Mouse (Mus musculus) 3134 (cell line): ENCODE measurements around the gene Ptprh.
"Not testable (repeated sequence)": the region's sequence is repeated elsewhere in the genome, so short reads cannot be mapped to it uniquely, and the experiment has no call there.

Experiments
- DNase-seq: peaks from one replicate; pipeline ENCODE4 v3.0.0-alpha.2; 2011; ENCODE audit warnings: low spot score; ENCODE audit not compliant: insufficient read length; ENCODE audit errors: extremely low read depth

Gene Ptprh

DNA sequence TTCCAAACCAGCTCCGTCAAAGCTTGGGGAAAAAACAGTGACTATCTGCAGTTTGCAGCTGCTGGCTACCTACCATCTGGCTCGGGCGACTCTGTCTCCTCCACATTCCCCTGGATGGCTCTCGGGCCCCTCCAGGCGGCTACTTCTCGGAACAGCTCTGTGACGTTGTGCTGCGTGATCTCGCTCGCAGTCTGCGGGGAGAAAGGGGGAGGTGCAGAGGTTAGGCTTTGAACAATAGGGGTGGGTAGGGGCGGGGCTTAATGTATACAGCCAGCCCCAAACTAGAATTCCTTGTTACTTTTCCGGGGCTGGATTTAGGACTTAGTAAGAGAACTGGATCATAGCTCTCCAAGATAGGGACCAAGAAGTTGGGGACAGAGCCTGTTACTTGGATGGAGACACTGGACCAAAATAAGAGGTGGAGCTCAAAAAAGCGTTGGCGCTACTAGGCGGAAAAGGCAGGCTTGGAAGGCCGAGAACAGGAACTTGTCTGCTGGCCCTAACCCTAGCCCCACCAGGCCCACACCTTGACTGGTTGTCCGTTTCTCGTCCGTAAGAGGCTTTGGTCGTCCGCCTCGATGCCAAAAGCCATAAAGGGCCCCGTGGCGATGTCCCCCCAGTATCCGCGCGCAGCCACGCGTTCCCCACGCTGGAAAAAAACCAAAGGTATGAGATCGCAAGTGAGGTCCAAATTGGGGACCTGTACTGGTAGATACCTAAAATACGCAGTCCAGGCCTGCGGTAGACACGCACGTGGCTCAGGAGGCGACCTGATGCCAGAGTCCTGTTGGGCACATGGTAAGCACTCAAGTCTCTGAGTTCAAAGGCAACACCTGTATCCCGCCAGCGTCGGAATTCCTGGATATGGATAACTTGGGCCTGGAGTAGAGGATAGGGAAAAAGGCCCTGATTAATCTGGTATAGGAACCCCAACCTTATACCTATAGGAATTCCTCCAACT lies 77.2 kb downstream of the Ptprh start:
- no peak for DNase-seq

DNA sequence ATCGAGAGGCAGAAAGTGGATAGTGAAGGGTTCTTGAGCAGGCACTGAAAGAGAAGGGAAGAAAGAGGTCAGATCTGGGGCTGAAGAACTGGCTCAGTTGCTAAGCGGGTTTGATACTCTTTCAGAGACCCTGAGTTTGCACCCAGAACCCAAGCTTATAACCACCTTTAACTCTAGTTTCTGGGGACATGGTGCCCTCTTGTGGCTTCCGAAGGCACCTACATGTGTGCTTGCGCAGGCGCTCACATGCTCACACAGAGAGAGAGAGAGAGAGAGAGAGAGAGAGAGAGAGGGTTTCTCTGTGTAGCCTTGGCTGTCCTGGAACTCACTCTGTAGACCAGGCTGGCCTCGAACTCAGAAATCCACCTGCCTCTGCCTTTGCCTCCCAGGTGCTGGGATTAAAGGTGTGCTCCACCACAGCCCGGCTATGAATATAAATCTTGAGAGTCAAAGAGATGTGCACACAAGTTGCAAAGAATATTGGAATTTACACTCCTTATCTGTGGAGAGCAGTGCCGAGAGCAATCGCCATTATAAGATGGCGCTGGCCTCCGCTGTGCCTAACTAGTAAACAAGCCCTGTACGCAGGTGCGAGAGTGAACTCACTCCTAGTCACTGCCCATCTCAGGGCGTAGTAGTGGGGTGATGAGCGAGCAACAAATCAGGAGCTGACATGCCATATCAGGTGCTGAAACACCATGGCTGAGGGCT lies 79.5 kb downstream of the Ptprh start, which contains the start of gene Tnni3:
TSS of gene Tnni3 (minus strand) at position 18 of the 711 bp plus-strand sequence.
- DNase-seq: not testable (repeated sequence)

DNA sequence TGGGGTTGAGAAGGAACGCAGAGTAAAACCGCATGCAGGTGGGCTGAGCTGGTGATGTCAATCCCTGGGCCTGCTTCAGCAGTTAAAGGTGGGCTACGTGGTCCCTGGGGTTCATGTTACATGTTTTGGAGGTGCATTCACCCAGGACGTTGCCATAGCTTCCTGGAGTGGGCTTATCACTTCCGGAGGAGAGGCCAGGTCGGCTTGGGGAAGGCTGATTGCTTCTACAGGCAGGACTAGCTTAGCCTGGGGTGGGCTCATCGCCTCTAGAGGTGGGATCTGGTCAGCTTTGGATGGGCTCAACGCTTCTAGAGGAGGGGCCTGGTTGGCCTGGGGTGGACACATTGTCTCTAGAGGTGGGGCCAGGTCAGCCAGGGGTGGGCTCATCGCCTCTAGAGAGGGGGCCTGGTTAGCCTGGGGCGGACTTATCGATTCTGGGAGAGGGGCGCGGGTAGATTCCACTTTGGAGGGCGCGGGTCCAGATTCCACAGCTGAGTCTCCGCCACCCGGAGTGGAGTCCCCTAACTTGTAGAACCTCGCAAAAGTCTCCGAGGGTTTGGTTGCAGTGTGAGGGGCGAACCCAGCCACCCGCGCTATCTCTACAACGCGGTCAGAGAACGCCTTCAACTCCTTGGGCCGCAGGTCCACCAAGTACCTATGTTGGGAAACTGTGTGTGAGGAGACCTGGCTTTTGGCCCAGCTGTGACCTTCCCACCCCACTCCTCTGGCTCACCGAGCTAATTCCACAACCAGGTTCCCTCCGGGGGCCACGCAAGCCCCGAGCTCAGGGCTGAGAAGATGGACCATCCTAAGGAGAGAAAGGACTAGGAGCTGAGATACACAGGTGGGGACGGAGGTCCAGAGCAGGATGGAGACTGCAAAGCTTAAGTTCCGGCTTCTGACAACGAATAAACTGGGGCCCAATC lies 80.4 kb downstream of the Ptprh start:
- DNase-seq: no peak

DNA sequence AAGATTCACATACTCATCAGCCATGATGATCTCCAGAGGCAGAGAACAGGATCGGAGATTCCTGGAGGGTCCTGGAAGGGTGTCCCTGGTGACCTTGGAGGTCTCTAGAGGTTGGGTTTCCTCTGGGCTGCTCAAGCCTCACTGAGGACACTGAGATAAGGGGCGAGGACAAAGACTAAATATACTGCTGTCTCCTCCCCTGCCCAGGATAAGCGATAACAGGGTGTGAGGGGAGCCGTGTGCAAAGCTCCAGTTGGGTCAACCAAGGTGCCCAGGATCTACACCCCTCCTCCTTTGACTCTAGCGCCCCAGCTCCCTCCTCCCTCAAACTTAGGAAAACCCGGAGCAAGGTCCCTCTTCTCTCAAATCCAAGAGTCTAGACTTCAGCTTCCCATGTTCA lies 81.5 kb downstream of the Ptprh start:
- DNase-seq: no peak

DNA sequence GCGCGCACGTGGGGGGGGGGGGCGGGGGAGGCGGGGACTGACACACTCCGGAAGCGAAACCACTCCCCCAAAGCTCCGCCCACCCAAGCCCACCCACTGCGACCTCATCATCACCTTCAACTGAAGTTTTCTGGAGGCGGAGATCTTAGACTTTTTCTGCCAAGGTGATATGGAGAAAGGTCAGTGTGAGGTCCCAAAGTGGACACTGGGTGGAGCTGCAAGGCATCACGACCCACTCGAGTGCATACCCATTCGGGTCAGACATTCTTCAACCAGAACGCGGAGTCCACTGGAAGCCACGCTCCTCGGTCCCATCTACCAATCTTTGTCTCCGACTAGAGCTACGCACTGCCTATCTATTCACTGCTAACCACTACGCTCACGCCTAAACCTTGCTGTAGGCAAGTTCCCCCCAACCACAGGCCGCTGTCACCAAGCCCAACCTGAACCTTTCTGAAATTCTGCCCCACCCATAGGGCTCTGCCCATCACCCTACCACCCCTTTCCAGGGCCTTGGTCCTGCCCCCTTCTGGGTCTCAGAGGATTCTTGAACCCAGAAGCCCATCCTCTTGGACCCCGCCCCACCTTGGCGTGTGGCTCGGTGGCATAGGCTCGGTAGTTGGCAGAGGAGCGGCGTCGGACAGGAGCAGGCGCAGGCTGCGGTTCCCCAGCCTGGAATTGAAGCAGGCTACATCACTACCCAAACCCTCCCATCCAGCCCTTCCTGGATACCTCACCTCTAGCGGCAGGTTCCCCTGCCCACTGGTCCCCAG lies 82.4 kb downstream of the Ptprh start:
- DNase-seq: no peak

DNA sequence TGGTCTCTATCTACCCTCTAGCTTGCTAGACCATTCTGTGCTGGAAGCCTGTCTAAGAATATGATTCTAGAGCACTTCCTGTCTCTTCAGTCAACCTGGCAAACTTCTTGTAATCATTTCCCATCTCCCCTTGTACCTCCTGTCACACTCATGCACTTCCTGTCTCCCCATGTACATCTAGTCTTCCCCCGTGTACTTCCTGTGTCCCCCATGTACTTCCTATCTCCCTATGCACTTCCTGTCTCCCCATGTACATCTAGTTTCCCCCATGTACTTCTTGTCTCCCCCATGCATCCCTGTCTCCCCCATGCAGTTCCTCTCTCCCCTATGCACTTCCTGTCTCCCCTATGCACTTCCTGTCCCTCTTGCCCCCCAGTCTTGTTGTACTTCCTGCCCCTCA lies 85.4 kb downstream of the Ptprh start:
- DNase-seq: no peak

DNA sequence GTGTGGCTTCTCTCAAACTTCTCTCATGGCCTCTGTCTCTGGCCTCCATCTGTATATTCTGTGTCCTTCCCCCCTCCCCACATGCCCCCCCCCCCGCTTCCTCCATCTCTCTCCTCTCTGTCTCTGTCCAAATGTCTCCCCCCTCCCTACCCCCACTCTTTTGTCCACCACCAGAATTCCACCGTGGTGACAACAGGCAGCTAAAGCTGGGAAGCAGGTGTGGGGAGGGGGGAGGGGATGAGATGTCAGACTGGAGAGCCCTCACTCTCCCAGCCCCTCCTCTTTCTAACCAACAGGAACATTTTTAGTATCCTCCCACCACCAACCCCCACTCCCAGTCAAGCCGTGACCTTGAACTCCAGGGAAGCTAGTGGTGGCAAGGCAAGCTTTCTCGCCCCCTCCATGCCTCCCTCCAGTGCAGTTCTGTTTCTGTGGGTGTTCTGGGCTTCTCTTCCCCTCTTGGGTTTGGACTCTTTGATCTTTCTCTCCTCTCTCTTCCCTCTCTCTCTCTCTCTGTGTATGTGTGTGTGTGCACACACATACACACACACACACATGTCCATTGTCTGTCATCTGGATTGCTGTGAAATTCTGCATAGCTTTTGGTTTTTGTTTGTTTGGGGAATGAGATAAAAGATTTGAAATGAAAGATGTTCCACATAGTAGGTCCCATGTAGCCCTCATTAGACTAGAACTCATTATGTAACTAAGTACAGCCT lies 87.3 kb downstream of the Ptprh start, which contains the start of gene Tnnt1:
TSS of gene Tnnt1 (minus strand) at position 51 of the 719 bp plus-strand sequence.
- DNase-seq: no peak

DNA sequence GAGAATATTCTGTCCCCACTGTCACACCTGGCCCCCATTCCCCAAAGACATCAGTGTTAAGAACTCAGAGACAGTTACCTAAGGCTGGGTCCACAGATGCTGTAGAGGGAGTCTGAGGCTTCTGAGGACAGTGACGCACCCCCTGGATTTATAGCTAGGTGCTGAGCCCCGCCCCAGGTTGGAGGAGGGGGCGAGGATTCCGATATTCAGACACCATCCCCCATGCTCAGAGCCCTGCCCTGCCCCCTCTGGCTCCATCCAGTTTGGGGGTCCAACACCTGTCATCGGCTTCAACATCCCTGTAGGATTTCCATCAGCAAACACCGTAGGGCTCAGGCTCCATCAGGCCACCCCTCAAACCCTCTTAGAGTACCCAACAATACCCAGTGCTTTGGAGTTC lies 88.0 kb downstream of the Ptprh start:
- no peak for DNase-seq

DNA sequence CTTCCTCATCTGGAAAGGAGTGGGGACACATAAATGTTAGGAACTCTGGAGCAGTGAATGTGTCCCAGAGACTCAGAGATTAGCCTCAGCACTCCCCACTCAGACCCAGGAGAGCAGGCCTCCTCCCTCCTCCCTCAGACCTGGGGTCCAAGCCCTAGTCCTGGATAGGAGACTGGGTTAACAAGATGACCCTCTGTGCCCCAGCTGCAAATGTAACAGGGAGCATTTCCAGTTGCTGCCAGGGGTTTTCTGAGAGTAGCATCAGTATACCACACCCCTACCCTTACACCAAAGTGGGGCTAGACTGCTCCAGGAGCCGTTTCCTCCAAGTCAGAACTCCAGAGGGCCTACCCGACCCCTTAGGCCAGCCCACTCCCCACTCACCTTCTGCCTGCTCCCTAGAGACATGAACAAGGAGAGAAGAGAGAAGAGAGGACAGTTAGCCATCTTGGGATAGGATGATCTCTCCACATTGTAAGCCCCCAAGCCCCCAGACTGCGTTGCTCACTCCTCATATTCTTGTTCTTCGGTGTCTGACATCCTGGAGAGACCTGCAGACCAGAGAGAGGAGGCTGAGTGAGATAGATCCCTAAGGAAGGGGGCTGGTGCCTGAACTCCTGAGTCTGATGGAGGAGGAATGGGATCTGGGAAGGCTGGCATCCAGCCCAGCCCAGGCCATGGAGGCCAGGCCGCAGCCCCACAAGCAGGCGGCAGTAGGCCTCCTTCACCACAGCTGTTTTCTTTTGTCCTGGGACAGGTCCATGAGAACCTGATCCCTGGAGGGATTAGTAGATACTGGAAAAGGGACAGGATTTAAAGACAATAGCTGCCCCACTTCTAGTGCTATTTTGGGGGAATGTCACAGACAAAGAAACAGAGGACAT lies 89.8 kb downstream of the Ptprh start:
- DNase-seq: no peak

DNA sequence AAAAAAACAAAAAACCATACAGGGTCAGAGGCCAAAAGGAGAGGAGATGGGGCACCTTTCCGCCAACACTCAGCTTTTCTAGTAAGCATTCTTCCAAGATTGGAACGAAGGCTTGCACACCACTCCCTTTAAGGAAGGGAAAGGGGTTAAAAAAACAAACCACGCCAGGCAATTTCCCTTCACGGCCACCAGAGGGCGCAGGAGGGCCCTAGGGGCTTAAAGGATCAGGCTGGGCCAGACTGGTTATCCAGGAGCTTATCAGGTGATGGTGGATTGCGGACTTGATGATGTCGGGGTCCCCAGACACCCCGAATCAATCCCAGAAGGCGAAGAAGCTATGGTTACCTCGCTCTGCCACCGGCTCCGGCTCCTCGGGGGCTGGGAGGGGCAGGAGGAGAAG lies 90.6 kb downstream of the Ptprh start:
- DNase-seq: peak; percentile 24

DNA sequence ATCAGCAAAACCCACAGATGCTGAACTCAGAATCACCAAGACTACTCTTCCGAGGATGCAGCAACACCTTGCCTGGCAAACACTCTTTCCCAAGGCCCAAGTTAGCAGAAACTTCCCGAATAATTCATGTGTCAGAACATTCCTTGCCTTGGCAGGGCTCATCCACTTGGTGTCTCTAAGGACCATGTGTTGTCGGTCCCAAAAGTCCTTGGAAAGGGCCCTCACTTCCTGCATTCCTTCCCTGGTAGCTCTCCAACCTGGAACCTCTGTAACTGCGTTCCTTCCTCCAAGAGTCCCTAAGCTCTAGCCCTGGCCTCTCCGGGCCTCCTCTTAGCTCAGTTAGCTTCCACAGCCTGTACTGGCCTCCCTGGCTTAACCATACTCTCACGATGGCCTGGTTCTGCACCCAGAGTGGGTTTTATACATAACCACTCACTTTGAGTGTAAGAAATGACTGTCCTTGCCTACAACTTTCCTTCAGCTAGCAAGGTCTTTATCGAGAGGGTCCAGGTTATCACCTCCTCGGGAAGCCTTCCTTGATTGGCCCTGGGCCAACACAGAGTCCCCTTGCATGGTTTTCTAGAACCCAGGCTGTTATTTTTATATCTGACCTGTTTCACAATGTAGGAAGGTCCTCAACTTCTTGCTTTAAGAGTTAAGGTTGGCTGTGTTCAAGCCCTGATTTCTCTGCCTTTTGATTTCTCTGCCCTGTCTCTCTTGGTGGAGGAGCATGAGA lies 92.2 kb downstream of the Ptprh start:
- DNase-seq: no peak

DNA sequence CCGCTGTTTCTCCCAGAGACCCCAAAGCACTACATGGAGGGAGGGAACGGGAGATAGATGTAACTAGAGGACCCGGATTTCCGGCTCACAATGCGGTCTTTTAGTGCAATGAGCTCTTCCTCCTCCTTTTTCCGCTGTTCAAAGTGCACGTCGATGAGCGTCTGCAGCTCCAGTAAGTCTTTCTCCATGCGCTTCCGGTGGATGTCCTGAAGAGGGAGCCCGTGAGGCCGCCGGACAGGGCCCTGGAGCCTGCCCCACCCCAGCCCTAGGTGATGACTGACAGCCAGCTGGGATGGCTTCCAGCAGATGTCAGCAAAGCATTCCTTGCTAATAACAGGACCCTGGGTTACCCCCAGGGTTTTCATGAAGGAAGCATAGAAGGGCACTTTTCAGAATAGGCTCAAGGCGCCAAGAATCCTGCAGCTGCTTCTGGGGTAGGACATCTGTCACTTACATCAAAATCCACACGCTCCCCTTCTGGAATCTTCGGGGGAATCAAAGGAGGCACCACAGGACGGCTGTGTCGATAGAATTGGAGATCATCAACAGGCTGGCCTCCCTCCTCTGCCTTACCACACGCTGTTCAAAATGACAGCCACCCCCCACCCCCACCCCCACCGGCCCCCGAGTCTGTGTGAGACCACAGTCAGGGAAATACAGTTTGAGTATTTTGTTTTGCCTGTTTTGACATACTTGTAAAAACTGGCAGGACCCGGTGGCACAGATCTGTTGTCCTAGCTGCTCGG lies 93.8 kb downstream of the Ptprh start:
- peak; percentile 57 for DNase-seq

DNA sequence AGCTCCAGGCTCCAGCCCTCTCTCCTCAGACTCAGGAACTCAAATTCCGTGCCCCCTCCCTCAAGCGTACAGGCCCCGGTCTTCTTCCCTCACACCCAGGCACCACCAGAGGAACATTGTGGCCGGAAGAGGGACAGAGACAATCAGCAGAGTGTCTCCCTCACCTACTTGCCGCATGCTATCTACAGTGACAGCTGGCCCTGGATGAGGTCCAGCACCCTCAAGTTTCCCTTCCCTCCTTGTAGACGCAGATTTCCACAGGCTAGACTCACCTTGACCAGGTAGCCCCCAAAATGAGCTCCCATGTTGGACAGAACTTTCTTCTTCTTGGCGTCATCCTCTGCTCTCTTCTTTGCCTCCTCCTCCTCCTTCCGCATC lies 95.1 kb downstream of the Ptprh start:
- DNase-seq: no peak

DNA sequence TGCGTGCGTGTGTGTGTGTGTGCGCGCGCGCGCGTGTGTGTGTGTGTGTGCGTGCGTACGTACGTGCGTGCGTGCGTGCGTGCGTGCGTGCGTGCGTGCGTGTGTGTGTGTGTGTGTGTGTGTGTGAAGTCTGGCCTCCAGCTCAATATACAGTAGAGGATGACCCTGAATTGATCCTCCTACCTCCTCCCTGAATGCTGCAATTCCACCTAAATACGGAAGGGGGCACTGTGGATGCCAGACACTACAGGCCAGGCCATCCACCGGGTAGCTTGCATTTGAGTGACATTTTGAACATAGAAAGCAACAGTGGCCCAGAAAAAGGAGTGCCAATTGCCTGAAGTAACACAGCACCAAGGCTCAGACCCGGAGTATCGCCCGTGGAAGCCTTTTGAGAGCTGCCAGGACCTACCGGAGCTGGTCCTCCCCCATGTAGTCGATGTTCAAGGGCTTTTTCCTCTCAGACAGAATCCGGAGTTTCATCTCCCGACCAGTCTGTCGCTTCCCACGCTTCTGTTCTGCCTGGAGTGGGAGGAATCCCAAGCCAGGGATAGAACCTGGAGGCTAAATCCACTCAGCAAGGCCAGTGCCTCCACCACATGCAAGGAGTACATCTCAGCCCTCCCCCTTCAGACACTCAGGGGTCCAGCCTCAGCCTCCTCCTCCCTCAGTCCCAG lies 95.6 kb downstream of the Ptprh start:
- DNase-seq: no peak

DNA sequence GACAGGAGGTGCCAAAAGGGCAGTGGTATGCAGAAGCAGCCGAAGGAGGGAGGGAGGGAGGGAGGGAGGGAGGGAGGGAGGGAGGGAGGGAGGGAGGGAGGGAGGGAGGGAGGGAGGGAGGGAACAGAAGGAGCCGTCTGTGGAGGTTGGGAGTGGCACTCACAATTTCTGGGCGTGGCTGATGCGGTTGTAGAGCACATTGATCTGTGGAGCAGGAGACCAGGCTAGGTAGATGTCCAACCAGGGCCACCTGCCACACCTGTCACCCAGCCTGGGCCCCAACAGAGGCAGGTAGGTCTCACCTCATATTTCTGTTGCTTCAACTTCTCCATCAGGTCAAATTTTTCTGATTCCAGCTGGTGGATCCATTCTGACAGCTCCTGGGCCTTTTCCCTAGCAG lies 96.6 kb downstream of the Ptprh start:
- no peak for DNase-seq

DNA sequence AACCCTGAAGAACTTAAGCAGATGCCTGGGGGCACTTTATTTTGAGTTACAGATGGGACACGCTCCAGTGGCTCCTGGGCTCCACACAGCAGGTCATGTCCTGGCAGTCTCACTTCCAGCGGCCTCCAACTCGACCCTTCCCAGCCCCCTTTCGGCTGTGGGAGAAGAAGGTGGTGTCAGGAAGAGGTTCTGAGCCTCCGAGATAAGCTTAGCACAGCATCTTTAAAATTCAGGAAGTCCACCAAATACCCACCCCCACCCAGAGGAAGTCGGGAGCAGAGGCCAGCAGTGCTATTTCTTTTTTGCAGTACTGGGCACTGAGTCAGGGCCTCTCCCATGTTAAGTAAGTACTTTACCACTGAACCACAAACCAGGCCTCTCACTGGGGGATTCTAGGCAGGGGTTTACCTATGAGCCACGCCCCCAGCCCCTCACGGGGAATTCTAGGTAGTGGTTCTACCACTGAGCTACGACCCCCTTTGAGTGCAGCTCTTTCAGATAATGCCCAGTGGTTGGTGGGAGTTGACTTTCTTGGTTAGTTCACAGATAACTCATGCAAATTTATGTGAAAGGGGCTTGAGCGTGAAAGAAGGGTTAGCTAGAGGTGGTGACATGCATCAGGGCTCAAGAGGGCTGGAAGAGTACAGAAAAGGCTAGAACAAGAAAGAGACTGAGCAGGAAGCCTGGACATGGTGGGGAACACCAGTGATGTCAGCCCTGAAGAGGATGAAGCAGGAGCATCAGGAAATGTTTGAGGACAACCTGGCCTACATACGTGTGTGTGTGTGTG lies 99.0 kb downstream of the Ptprh start:
- DNase-seq: no peak
